Mouse (Mus musculus): ENCODE results near the gene Zfp207.
"Not testable (repeated sequence)": the region's sequence is repeated elsewhere in the genome, so short reads cannot be mapped to it uniquely, and the experiment has no call there.

Zfp207 gene

DNA sequence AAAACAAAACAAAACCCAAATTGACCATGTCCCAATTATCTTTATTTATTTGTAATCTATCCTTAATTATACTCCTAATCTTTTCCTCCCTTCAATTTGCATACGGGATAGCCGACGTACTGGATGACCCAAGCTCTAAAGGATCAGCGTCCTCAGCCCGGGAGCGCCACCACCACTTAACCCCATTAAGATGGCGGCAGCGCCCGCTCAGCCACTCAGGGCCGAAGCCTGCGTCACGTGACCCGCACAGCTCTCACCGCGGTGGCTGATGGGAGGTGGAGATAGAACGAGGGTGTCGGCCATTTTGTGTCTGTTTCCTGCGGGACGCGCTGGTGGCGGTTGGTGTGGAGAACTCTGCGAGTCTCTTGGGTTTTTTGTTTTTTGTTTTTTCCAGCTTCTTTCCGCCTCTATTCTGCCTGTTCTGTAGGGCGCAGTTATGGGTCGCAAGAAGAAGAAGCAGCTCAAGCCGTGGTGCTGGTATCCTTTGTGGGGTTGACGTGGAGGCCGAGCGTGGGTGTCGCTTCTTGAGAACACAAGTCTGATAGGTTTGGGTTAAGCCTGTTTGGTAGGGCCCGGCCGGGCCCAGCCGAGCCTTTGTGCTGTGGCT is at the start of gene Zfp207:
Gene Zfp207 (plus strand): TSS at position 261 of the 607 bp plus-strand sequence.
- DNase-seq (ENCODE audit: low spot score in 2 of 2), result peak; percentile 97

- no peak for DNase-seq (ENCODE audit: low spot score in 2 of 2)
Observed at GRCm38 (mm10) chr11:80335609-80336350, 47.3 kb upstream of the Zfp207 start.

GRCm38 (mm10) chr11:80336351-80336730 is 46.7 kb upstream of the Zfp207 start:
- DNase-seq (ENCODE audit: low spot score in 2 of 2), result peak; percentile 13 to 21

DNA sequence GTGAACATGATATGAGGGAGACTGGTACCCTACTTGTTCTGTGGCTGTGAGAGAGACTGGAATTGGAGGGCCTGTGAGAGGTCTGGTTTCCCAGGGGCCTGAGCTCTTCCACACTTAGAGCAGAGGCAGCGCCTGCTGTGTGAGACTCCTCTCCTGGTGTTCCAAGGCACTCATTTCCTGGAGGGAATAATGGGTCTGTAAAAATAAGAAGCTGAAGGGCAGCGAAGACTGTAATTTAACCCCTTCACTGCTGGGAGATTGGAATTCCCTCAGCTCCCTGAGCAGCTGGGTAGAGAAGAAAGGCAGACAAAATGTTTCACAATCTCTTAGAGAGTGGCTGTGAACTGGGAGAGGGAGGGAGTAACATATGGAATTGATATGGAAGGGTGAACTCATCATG is 40.6 kb upstream of the Zfp207 start:
- DNase-seq (ENCODE audit: low spot score in 2 of 2), result no peak

DNA sequence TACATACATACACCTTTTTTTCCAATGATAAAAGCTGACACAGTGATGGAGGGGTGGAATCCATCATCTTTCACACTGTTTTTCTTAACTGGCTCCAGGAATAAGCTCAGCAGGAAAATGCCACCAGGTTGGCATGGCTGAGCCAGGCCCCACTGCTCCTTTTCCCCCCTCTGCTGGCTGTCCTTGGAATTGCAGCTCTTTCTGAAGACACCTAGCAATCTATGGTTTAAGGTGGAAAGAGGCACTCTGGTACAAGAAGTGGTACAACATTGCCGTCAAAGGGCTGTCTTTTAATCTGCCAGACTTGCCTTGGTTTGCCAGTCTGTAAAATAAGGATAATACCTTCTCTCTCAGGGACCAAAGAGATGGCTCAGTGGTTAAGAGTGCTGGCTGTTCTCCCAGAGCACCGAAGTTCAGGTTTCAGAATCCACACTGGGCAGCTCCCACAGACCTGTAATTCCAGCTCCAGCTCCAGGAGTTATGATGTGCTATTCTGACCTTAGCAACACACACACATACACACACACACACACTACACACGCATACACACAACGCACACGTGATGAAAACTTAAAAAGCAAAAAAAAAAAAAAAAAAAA is 31.1 kb upstream of the Zfp207 start:
- DNase-seq (ENCODE audit: low spot score in 2 of 2), result peak; percentile 30 to 67

- peak in 1 of 2 experiments; percentile 16 for DNase-seq (ENCODE audit: low spot score in 2 of 2)
Observed at GRCm38 (mm10) chr11:80354832-80355231, 28.2 kb upstream of the Zfp207 start.

- DNase-seq (ENCODE audit: low spot score in 2 of 2), result no peak
Observed at GRCm38 (mm10) chr11:80368949-80369348, 14.1 kb upstream of the Zfp207 start.

DNA sequence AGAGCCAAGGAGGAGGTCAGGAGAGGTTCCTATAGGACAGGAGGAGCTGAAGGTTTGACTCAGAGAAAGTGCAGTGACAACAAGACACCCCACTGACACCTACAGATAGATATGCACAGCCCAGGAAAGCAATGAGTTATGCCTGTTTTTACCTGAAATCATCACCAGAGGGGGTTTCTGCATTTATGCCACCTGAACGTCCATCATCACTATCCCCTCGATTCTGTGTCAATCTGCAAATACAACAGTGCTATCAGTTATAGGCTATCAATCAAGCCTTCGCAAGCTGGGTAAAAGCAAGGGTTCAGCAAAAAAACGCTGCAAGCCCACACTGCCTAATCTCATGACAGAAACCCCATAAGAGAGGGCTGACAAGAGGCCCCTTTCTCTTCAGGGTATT is 6.4 kb upstream of the Zfp207 start:
- DNase-seq (ENCODE audit: low spot score in 2 of 2), result no peak

DNA sequence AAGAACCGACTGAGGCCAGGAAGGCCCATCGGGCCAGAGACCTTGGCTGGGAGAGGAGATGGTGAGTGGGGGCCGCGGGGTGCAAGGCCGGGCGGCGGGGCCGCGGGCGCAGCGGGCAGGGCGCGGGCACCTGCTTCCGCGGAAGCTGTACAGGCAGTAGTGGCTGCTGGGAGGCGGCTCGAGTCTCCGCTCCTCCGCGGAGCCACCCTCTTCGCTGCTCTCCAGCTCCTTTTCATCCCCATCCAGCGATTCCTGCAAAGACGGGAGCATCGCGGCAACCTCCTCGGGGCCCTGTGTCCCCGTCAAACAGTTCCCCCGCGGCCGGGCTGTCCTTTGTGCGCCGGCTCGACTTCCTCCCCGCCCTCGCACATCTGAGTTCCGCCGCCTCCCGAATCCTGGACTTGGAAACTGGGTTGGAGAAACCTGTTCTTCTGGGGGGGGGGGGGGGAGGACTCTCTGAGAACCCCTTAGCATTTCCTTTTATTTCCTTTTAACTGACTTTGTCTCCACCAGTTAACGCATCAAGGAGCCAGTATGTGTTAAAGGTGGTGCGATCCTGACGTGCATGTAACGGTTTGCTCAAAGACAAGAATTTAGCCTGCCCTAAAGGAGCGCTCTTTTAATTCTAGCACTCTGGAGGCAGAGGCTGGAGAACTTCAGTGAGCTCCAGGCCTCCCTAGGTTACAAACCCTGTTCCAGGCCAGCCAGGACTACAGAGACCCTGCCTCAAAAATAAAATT is 5.2 kb upstream of the Zfp207 start, which contains the start of gene 5730455P16Rik:
Gene 5730455P16Rik (minus strand): TSS at position 323 of the 740 bp plus-strand sequence.
- peak; percentile 77 to 82 for DNase-seq (ENCODE audit: low spot score in 2 of 2)

DNA sequence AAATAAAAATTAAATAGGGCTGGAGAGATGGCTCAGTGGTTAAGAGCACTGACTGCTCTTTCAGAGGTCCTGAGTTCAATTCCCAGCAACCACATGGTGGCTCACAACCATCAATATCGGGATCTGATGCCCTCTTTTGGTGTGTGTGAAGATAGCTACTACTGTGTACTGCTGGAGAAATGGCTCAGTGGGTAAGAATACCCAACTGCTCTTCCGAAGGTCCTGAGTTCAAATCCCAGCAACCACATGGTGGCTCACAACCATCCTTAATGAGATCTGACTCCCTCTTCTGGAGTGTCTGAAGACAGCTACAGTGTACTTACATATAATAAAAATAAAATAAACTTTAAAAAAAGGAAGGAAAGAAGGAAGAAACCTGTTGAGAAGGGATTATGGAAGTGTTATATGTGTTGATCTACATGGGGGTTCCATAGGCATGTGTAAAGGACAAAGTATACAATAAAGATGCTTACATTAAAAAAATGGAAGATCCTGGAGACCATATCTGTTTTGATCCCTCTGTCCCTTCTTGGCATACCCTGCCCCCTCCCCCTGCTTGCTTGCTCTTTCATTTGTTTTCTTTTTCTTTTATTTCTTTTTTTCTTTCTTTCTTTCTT is 4.5 kb upstream of the Zfp207 start:
- not testable (repeated sequence) for DNase-seq (ENCODE audit: low spot score in 2 of 2)

GRCm38 (mm10) chr11:80379184-80379583 is 3.9 kb upstream of the Zfp207 start:
- DNase-seq (ENCODE audit: low spot score in 2 of 2), result not testable (repeated sequence)

DNA sequence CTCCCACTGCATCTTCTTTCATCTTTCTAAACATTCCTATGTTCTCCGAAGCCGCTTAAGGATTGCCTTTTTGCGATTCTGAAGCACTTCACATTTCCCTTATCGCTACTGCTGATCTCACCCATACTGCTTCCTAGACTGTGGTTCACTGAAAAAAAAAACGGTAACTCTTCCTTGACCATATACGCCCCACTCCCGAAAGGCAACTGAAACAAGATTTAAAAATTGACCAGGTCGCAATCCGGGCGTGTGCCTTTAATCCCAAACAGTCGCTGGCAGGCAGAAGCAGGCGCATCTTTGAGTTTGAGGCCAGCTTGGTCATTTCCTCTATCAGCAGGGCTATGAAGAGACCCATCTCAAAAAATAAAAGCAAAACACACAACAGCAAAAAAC is 457 bp upstream of the Zfp207 start:
- no peak for DNase-seq (ENCODE audit: low spot score in 2 of 2)

DNA sequence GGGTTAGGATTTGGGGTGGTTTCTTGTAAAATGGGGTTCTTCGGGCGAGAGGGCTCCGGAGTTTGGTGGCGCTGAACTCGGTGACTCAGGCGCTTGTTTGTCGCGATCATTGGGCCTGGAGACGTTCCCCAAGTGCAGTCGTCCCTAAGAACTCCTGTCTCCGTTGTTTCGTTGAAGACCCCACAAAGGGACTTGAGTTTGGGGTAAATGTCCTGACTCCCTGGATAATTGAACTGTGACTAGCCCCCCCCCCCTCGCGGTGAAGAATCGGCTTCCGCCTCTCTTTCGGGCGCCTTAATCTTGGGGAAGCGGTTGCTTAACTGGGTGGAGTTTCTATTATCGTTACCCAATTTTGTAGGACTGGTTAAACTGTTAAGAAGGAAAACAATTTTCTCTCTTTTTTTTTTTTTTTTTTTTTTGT is 557 bp downstream of the Zfp207 start:
- DNase-seq (ENCODE audit: low spot score in 2 of 2), result peak; percentile 35 to 42

DNA sequence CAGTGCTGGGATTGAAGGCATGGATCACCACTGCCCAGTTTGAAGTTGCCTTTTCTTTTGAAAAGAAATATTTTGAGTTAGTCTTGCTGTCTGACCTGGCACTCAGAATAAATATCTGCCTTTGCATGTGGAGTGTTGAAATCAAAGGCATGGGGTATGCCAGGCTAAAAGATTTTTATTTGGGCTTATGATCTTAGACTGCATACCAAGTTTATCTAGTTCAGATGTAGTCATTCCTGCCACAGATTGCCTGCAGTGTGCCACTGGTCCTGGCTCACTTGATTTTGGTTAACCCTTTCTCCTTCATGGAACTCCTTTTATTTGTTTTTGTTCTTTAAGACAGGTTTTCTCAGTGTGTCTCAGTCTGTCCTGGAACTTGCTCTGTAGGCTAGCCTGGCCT is 1.4 kb downstream of the Zfp207 start:
- no peak for DNase-seq (ENCODE audit: low spot score in 2 of 2)

GRCm38 (mm10) chr11:80385055-80385454 is 2.0 kb downstream of the Zfp207 start:
- no peak for DNase-seq (ENCODE audit: low spot score in 2 of 2)

DNA sequence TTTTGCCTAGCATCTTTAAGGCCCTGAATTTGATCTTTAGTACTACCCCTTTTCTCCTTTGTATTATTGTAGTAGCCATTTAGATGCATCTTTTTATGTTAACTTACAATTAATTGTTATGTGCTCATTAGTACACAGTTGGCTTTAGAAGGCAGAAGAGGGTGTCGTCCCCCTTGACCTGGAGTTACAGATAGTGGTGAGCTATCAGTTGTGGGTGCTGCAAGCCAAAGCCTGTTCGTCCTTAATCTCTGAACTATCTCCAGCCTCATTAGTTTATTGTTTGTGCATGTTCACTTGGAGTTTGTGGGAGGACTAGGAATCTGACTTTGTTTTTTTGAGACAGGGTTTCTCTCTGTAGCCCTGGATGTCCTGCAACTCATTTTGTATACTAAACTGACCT is 3.7 kb downstream of the Zfp207 start:
- DNase-seq (ENCODE audit: low spot score in 2 of 2), result no peak

DNA sequence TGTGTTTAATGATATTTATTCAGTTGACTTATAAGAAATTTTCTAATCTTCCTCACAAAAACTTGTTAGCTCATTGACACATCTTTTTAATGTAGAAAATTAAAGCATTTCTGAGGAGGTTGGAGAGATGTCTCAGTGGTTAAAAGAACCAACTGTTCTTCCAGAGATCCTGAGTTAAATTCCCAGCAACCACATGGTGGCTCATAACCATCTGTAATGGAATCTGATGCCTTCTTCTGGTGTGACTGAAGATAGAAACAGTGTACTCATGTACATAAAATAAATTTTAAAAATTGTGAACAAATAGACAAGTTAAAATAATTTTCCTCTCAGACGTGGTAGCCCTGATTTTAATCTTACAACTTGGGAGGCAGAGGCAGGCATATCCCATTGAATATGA is 6.8 kb downstream of the Zfp207 start:
- no peak for DNase-seq (ENCODE audit: low spot score in 2 of 2)

- no peak for DNase-seq (ENCODE audit: low spot score in 2 of 2)
Observed at GRCm38 (mm10) chr11:80391407-80392120, 8.5 kb downstream of the Zfp207 start.

DNA sequence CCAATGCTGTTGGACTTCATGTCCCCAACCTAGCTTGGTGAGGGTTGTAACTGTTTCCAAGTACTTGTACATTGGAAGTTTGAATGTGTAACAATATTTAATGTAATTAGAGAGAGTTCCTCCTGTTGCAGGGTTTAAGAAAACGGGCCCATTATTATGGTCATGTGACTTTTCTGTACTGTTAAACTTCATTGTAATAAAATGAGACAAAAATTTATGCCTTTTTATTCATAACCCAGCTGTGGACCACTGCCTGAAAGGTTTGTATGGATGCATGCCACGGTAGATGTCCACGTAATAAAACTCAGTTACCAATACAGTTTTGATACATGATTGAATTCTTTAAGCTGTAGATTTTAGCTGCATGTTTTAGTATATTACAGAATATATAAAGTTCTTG is 12.9 kb downstream of the Zfp207 start:
- DNase-seq (ENCODE audit: low spot score in 2 of 2), result no peak

GRCm38 (mm10) chr11:80396617-80397016 is 13.5 kb downstream of the Zfp207 start:
- DNase-seq (ENCODE audit: low spot score in 2 of 2), result no peak

DNA sequence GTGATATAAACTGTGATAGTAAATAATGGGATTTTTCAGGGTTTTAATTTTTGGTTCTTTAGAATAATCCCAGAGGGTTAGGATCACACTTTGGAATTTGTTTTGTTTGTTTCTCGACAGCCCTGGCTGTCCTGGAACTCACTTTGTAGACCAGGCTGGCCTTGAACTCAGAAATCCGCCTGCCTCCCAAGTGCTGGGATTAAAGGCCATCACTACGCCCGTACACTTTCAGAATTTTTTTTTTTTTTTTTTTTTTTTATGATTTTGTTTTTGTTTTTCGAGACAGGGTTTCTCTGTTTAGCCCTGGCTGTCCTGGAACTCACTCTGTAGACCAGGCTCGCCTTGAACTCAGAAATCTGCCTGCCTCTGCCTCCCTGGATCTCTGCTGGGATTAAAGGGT is 24.8 kb downstream of the Zfp207 start:
- not testable (repeated sequence) for DNase-seq (ENCODE audit: low spot score in 2 of 2)

Measured in heart, adult 9 months (tissue).